Comparison of ENCODE assay signal across 8 mouse cellular contexts in genomic region chr9:120191362-120192098, GRCm38 (mm10). TPM values are rescaled to one million over a fixed set of nuclear protein-coding genes. Genes with fewer than 3 reads are reported as not detected.
DNase-seq lines count a peak whose midpoint lies in the region; ATAC-seq lines count a peak whose summit lies in the region.

No protein-coding gene starts in this region.

- WGBS in hindbrain, embryonic 14.5 days = 24% methylated on average over 20 of the region's 21 CpGs

- H3K9me3 ChIP-seq in hindbrain, embryonic 14.5 days (ENCODE audit: control insufficient read depth, low read length) = 0 out of 2 replicates have a peak, but pooled peaks cover 2% of the 10 kb centered on the region

- no peaks in the 10 kb centered on the region for H3K36me3 ChIP-seq in hindbrain, embryonic 14.5 days (replicated peaks; ENCODE audit: control insufficient read depth, insufficient read depth)

- H3K4me1 ChIP-seq in hindbrain, embryonic 14.5 days (replicated peaks; ENCODE audit: control insufficient read depth, insufficient read depth, low read length) = no peaks in the 10 kb centered on the region

- ATAC-seq in hindbrain, embryonic 14.5 days (ENCODE audit: low FRiP score) = peak; percentile 94

- DNase-seq in R1 (ENCODE audit: low read depth, low spot score) = peak; percentile 86
- DNase-seq in cerebellum, postnatal 10 days = peak; percentile 97 to 99
- DNase-seq in frontal cortex, postnatal 10 days (ENCODE audit: low spot score in 2 of 2) = peak; percentile 68 to 86
- peak; percentile 98 for DNase-seq in hindbrain, embryonic 14.5 days (ENCODE audit: low spot score)
- DNase-seq in layer of hippocampus, postnatal 25 days (ENCODE audit: extremely low spot score in 1 of 2, low spot score in 1 of 2) = peak; percentile 88 to 99
- DNase-seq in lung, postnatal 25 days (ENCODE audit: low spot score) = peak; percentile 64
- DNase-seq in retina, postnatal 1 day = peak; percentile 93
- DNase-seq in urinary bladder, postnatal 10 days (ENCODE audit: low spot score) = peak; percentile 40

- H3K4me3 ChIP-seq in hindbrain, embryonic 14.5 days (replicated peaks; ENCODE audit: low read length) = peak overlapping the region; percentile 28

- peak overlapping the region; percentile 59 for H3K4me2 ChIP-seq in hindbrain, embryonic 14.5 days (replicated peaks)

- H3K27ac ChIP-seq in hindbrain, embryonic 14.5 days = peak overlapping the region; percentile 85

- H3K27me3 ChIP-seq in hindbrain, embryonic 14.5 days (ENCODE audit: control insufficient read depth, insufficient read depth, low read length) = no peaks in the 10 kb centered on the region

- H3K9ac ChIP-seq in hindbrain, embryonic 14.5 days = peak overlapping the region; percentile 66

RNA-seq across cellular contexts. Expression of gene Mobp, which starts 42.0 kb away (rescaled TPM):
- polyA plus RNA-seq in hindbrain, embryonic 14.5 days (2014; fragmentation: Nextera tagmentation; extraction: Ambion mirVana) = 0.08 and 0.15 TPM in 2 replicates
- 100 to 1,000 TPM; 605 to 677 TPM for total RNA-seq in layer of hippocampus, postnatal 25 days (2021)

Comparison
In these comparisons a context has a peak if more than half of its experiments do, and no peak if none do; other contexts are left out.
1. Peak in every context shown above with its lines: DNase-seq, ATAC-seq, H3K4me3 ChIP-seq and H3K27ac ChIP-seq.
2. DNase-seq: peak in every context shown above with its lines; median percentile 98 in cerebellum, postnatal 10 days; 98 in hindbrain, embryonic 14.5 days; 94 in layer of hippocampus, postnatal 25 days; 93 in retina, postnatal 1 day; 86 in R1; 77 in frontal cortex, postnatal 10 days; 64 in lung, postnatal 25 days; 40 in urinary bladder, postnatal 10 days.